13 mouse cellular contexts compared by ENCODE assay signal in genomic region chr11:84520269-84521070, GRCm38 (mm10). TPM values are rescaled to one million over a fixed set of nuclear protein-coding genes. Genes with fewer than 3 reads are reported as not detected.
DNase-seq lines count a peak whose midpoint lies in the region; ATAC-seq and TF ChIP-seq lines count a peak whose summit lies in the region.
"Had no signal": no experiment of that assay in that cellular context is flagged by ENCODE, and none has a peak within 500 bp of the region (broad histone marks: within the 10 kb centered on the region; RNA-seq: fewer than 3 reads in every experiment).

No protein-coding gene starts in this region.

- peaks cover 11% of the 10 kb centered on the region for H3K4me1 ChIP-seq in intestine, embryonic 16.5 days (ENCODE audit: control insufficient read depth, insufficient read depth, low read length)
- H3K4me1 ChIP-seq in intestine, postnatal 0 days (replicated peaks; ENCODE audit: control insufficient read depth, insufficient read depth, low read length): peaks cover 10% of the 10 kb centered on the region; the same call in 1 of the 2 replicates
- H3K4me1 ChIP-seq in embryonic facial prominence, embryonic 11.5 days (ENCODE audit: control insufficient read depth, insufficient read depth, low read length): peaks cover 3% of the 10 kb centered on the region; the same call in 1 of the 2 replicates
- peaks cover 28% of the 10 kb centered on the region for H3K4me1 ChIP-seq in hindbrain, embryonic 15.5 days (replicated peaks)
- no peaks in the 10 kb centered on the region for H3K4me1 ChIP-seq in midbrain, postnatal 0 days (ENCODE audit: insufficient read depth, low read length)

- no peak for TF ChIP-seq CTCF in intestine, postnatal 0 days (IDR thresholded peaks at IDR 0.05; ENCODE audit: low read depth)
- TF ChIP-seq CTCF in midbrain, postnatal 0 days (IDR thresholded peaks at IDR 0.05): no peak

- peak; percentile 14 for DNase-seq in embryonic facial prominence, embryonic 11.5 days (ENCODE audit: low spot score)
- DNase-seq in midbrain, postnatal 0 days (ENCODE audit: low spot score): no peak
- DNase-seq in left cerebral cortex, adult 18-20 months (ENCODE audit: low spot score in 2 of 2): no peak
- no peak for DNase-seq in B cell, adult 2 months
- no peak for DNase-seq in thymus, postnatal 4 days
- DNase-seq: adrenal gland, postnatal 14 days; heart, postnatal 14 days; lung, embryonic 14.5 days had no signal

- peak overlapping the region; percentile 12; the same call in 1 of the 2 replicates for H3K4me2 ChIP-seq in intestine, embryonic 16.5 days (ENCODE audit: low read depth, low read length)
- no peak overlapping the region for H3K4me2 ChIP-seq in intestine, postnatal 0 days (replicated peaks; ENCODE audit: low read depth)
- H3K4me2 ChIP-seq in embryonic facial prominence, embryonic 11.5 days (ENCODE audit: low read depth, low read length): no peak overlapping the region
- H3K4me2 ChIP-seq in hindbrain, embryonic 15.5 days: peak overlapping the region; percentile 66
- H3K4me2 ChIP-seq in midbrain, postnatal 0 days (ENCODE audit: low read depth, low read length, poor library complexity, severe bottlenecking): peak overlapping the region; percentile 44
- H3K4me2 ChIP-seq: lung, embryonic 14.5 days had no signal

- H3K9me3 ChIP-seq in intestine, embryonic 16.5 days (ENCODE audit: control insufficient read depth, low read length): 0 out of 2 replicates have a peak, but pooled peaks cover 2% of the 10 kb centered on the region
- H3K9me3 ChIP-seq in intestine, postnatal 0 days (ENCODE audit: control insufficient read depth): no peaks in the 10 kb centered on the region
- no peaks in the 10 kb centered on the region for H3K9me3 ChIP-seq in embryonic facial prominence, embryonic 11.5 days (replicated peaks; ENCODE audit: control insufficient read depth, low read length)
- H3K9me3 ChIP-seq in hindbrain, embryonic 15.5 days: no peaks in the 10 kb centered on the region
- no peaks in the 10 kb centered on the region for H3K9me3 ChIP-seq in midbrain, postnatal 0 days (ENCODE audit: low read length)

- 12% methylated on average over 31 of the region's 31 CpGs for WGBS in intestine, embryonic 16.5 days
- WGBS in intestine, postnatal 0 days: 15% methylated on average over 31 of the region's 31 CpGs
- 2% methylated on average over 31 of the region's 31 CpGs for WGBS in embryonic facial prominence, embryonic 11.5 days
- WGBS in hindbrain, embryonic 15.5 days: 3% methylated on average over 31 of the region's 31 CpGs
- 2% methylated on average over 31 of the region's 31 CpGs for WGBS in midbrain, postnatal 0 days

- peaks cover 84% of the 10 kb centered on the region for H3K27me3 ChIP-seq in intestine, embryonic 16.5 days (replicated peaks; ENCODE audit: control insufficient read depth, insufficient read depth, low read length)
- H3K27me3 ChIP-seq in intestine, postnatal 0 days (replicated peaks; ENCODE audit: control insufficient read depth, insufficient read depth, low read length): peaks cover 97% of the 10 kb centered on the region
- H3K27me3 ChIP-seq in embryonic facial prominence, embryonic 11.5 days (ENCODE audit: control insufficient read depth, insufficient read depth, low read length): peaks cover 75% of the 10 kb centered on the region
- peaks cover 24% of the 10 kb centered on the region for H3K27me3 ChIP-seq in hindbrain, embryonic 15.5 days
- peaks cover 44% of the 10 kb centered on the region for H3K27me3 ChIP-seq in midbrain, postnatal 0 days (ENCODE audit: insufficient read depth, low read length)

- H3K9ac ChIP-seq in intestine, embryonic 16.5 days (ENCODE audit: low read depth, low read length): no peak overlapping the region
- no peak overlapping the region for H3K9ac ChIP-seq in intestine, postnatal 0 days (ENCODE audit: low read depth, low read length)
- H3K9ac ChIP-seq in embryonic facial prominence, embryonic 11.5 days (replicated peaks; ENCODE audit: low read length): no peak overlapping the region
- peak overlapping the region; percentile 64 for H3K9ac ChIP-seq in hindbrain, embryonic 15.5 days
- H3K9ac ChIP-seq in midbrain, postnatal 0 days (replicated peaks; ENCODE audit: low read length, poor library complexity, severe bottlenecking): peak overlapping the region; percentile 30
- H3K9ac ChIP-seq: lung, embryonic 14.5 days had no signal

- H3K4me3 ChIP-seq in intestine, embryonic 16.5 days (ENCODE audit: low read length): no peak overlapping the region
- no peak overlapping the region for H3K4me3 ChIP-seq in intestine, postnatal 0 days (ENCODE audit: low read depth, low read length)
- no peak overlapping the region for H3K4me3 ChIP-seq in embryonic facial prominence, embryonic 11.5 days (ENCODE audit: low read depth, low read length)
- peak overlapping the region; percentile 51 for H3K4me3 ChIP-seq in hindbrain, embryonic 15.5 days
- peak overlapping the region; percentile 49 for H3K4me3 ChIP-seq in midbrain, postnatal 0 days (ENCODE audit: low read depth, low read length)
- H3K4me3 ChIP-seq: left cerebral cortex, adult 2 months had no signal

- H3K36me3 ChIP-seq in intestine, embryonic 16.5 days (ENCODE audit: control insufficient read depth, insufficient read depth, low read length): no peaks in the 10 kb centered on the region
- H3K36me3 ChIP-seq in intestine, postnatal 0 days (ENCODE audit: control insufficient read depth, insufficient read depth): no peaks in the 10 kb centered on the region
- H3K36me3 ChIP-seq in embryonic facial prominence, embryonic 11.5 days (replicated peaks; ENCODE audit: control insufficient read depth, insufficient read depth, low read depth, low read length): no peaks in the 10 kb centered on the region
- H3K36me3 ChIP-seq in hindbrain, embryonic 15.5 days: no peaks in the 10 kb centered on the region
- no peaks in the 10 kb centered on the region for H3K36me3 ChIP-seq in midbrain, postnatal 0 days (ENCODE audit: insufficient read depth, low read length)

- H3K27ac ChIP-seq in intestine, embryonic 16.5 days (ENCODE audit: low read length): no peak overlapping the region
- no peak overlapping the region for H3K27ac ChIP-seq in intestine, postnatal 0 days (ENCODE audit: low read depth, low read length)
- H3K27ac ChIP-seq in embryonic facial prominence, embryonic 11.5 days (replicated peaks; ENCODE audit: low read depth, low read length): no peak overlapping the region
- peak overlapping the region; percentile 85 for H3K27ac ChIP-seq in hindbrain, embryonic 15.5 days (replicated peaks)
- H3K27ac ChIP-seq in midbrain, postnatal 0 days (ENCODE audit: low read depth, low read length): peak overlapping the region; percentile 21
- H3K27ac ChIP-seq: left cerebral cortex, adult 2 months had no signal

- no peak for ATAC-seq in intestine, embryonic 16.5 days
- no peak for ATAC-seq in intestine, postnatal 0 days
- no peak for ATAC-seq in embryonic facial prominence, embryonic 11.5 days (replicated peaks; ENCODE audit: insufficient number of reproducible peaks, low FRiP score, low TSS enrichment, low read depth)
- ATAC-seq in hindbrain, embryonic 15.5 days (ENCODE audit: low FRiP score, low read depth): no peak
- ATAC-seq in midbrain, postnatal 0 days (ENCODE audit: low FRiP score): no peak

RNA-seq across cellular contexts. Expression of gene Lhx1, which starts 4.9 kb away (rescaled TPM):
- 0.12 and 0.18 TPM in 2 replicates for polyA plus RNA-seq in intestine, embryonic 16.5 days (2015; fragmentation: Nextera tagmentation; extraction: Ambion mirVana)
- polyA plus RNA-seq in intestine, postnatal 0 days (2015; fragmentation: Nextera tagmentation; extraction: Ambion mirVana): 0.16 and 0.25 TPM in 2 replicates
- polyA plus RNA-seq in embryonic facial prominence, embryonic 11.5 days (2014; fragmentation: Nextera tagmentation; extraction: Ambion mirVana): 2.6 and 4.7 TPM in 2 replicates
- polyA plus RNA-seq in hindbrain, embryonic 15.5 days (2015; fragmentation: Nextera tagmentation; extraction: Ambion mirVana): 37.5 and 54.5 TPM in 2 replicates
- 34.2 and 44.9 TPM in 2 replicates for total RNA-seq in midbrain, postnatal 0 days (2014; rRNA removed)
- 21.3 and 22.5 TPM in 2 replicates for polyA plus RNA-seq in midbrain, postnatal 0 days (2015; fragmentation: Nextera tagmentation; extraction: Ambion mirVana)
- total RNA-seq in left cerebral cortex, adult 18-20 months (2021): not detected
- total RNA-seq: adrenal gland, postnatal 14 days; heart, postnatal 14 days; MEL had no signal
- polyA plus RNA-seq: lung, embryonic 14.5 days had no signal

RNA-seq across cellular contexts. Expression of gene Aatf, which starts 7.1 kb away (rescaled TPM):
- 58.0 and 63.6 TPM in 2 replicates for polyA plus RNA-seq in intestine, embryonic 16.5 days (2015; fragmentation: Nextera tagmentation; extraction: Ambion mirVana)
- polyA plus RNA-seq in intestine, postnatal 0 days (2015; fragmentation: Nextera tagmentation; extraction: Ambion mirVana): 25.6 and 26.6 TPM in 2 replicates
- polyA plus RNA-seq in embryonic facial prominence, embryonic 11.5 days (2014; fragmentation: Nextera tagmentation; extraction: Ambion mirVana): 52.7 and 56.6 TPM in 2 replicates
- polyA plus RNA-seq in hindbrain, embryonic 15.5 days (2015; fragmentation: Nextera tagmentation; extraction: Ambion mirVana): 50.8 and 53.3 TPM in 2 replicates
- 24.8 and 27.3 TPM in 2 replicates for total RNA-seq in midbrain, postnatal 0 days (2014; rRNA removed)
- polyA plus RNA-seq in midbrain, postnatal 0 days (2015; fragmentation: Nextera tagmentation; extraction: Ambion mirVana): 34.9 and 39.2 TPM in 2 replicates
- total RNA-seq in left cerebral cortex, adult 18-20 months (2021): 10 to 100 TPM; 21.1 to 21.9 TPM

Comparison
In these comparisons a context has a peak if more than half of its experiments do, and no peak if none do; other contexts are left out.
1. H3K4me2 ChIP-seq: peak in intestine, embryonic 16.5 days (single experiment), hindbrain, embryonic 15.5 days (single experiment) and midbrain, postnatal 0 days (single experiment); none in intestine, postnatal 0 days (single experiment) and embryonic facial prominence, embryonic 11.5 days (single experiment).
2. H3K27ac ChIP-seq: peak in hindbrain, embryonic 15.5 days (single experiment) and midbrain, postnatal 0 days (single experiment); none in intestine, embryonic 16.5 days (single experiment), intestine, postnatal 0 days (single experiment) and embryonic facial prominence, embryonic 11.5 days (single experiment).
3. H3K4me3 ChIP-seq: peak in hindbrain, embryonic 15.5 days (single experiment) and midbrain, postnatal 0 days (single experiment); none in intestine, embryonic 16.5 days (single experiment), intestine, postnatal 0 days (single experiment) and embryonic facial prominence, embryonic 11.5 days (single experiment).
4. H3K9ac ChIP-seq: peak in hindbrain, embryonic 15.5 days (single experiment) and midbrain, postnatal 0 days (single experiment); none in intestine, embryonic 16.5 days (single experiment), intestine, postnatal 0 days (single experiment) and embryonic facial prominence, embryonic 11.5 days (single experiment).